Mouse (Mus musculus) forebrain, embryonic 12.5 days (tissue): Measurements from ENCODE around the gene Nudt2. TPM values are rescaled to one million over a fixed set of nuclear protein-coding genes. Genes with fewer than 3 reads are reported as not detected.

Experiments used
- ATAC-seq: fragments of 200-750 bp; cut with Nextera tagmentation; 2 replicates; pipeline ENCODE4 v1.8.0; 2017; ENCODE audit warnings: moderate TSS enrichment; ENCODE audit not compliant: low FRiP score
- H3K27ac ChIP-seq: fragments of 300-500 bp; sonication (generic); 2 replicates; pipeline ENCODE4 v1.5.1; 2016; ENCODE audit warnings: mild to moderate bottlenecking
- H3K27me3 ChIP-seq: fragments of 300-500 bp; sonication (generic); 2 replicates; pipeline ENCODE4 v1.6.1; 2016; ENCODE audit warnings: mild to moderate bottlenecking
- H3K36me3 ChIP-seq: fragments of 300-500 bp; sonication (generic); replicated peaks from 2 replicates; pipeline ENCODE4 v1.6.1; 2016; ENCODE audit warnings: mild to moderate bottlenecking
- H3K4me1 ChIP-seq: fragments of 300-500 bp; sonication (generic); 2 replicates; pipeline ENCODE4 v1.6.1; 2016
- H3K4me2 ChIP-seq: fragments of 300-500 bp; sonication (generic); 2 replicates; pipeline ENCODE4 v1.6.1; 2016; ENCODE audit warnings: mild to moderate bottlenecking, moderate library complexity
- H3K4me3 ChIP-seq: fragments of 300-500 bp; sonication (generic); replicated peaks from 2 replicates; pipeline ENCODE4 v1.5.1; 2016; ENCODE audit warnings: mild to moderate bottlenecking
- H3K9ac ChIP-seq: fragments of 300-500 bp; sonication (generic); 2 replicates; pipeline ENCODE4 v1.6.1; 2016; ENCODE audit warnings: mild to moderate bottlenecking
- H3K9me3 ChIP-seq: fragments of 300-500 bp; sonication (generic); 2 replicates; pipeline ENCODE4 v1.6.1; 2016
- WGBS: fragments of 180-500 bp; shearing (Covaris S2); methylation state at CpG from one replicate; pipeline ENCODE4 v1.1.7; 2016; 5-methylcytosine and 5-hydroxymethylcytosine counted together
- polyA plus RNA-seq: library from polyadenylated mRNA; unstranded; fragments of >200 nt; fragmentation: Nextera tagmentation; extraction: Ambion mirVana; gene quantifications from 2 replicates; pipeline ENCODE4 v1.2.1, GENCODE M21; 2016

Nudt2 gene
- polyA plus RNA-seq, 1 experiment from 2014 or later = 64.0 TPM

DNA sequence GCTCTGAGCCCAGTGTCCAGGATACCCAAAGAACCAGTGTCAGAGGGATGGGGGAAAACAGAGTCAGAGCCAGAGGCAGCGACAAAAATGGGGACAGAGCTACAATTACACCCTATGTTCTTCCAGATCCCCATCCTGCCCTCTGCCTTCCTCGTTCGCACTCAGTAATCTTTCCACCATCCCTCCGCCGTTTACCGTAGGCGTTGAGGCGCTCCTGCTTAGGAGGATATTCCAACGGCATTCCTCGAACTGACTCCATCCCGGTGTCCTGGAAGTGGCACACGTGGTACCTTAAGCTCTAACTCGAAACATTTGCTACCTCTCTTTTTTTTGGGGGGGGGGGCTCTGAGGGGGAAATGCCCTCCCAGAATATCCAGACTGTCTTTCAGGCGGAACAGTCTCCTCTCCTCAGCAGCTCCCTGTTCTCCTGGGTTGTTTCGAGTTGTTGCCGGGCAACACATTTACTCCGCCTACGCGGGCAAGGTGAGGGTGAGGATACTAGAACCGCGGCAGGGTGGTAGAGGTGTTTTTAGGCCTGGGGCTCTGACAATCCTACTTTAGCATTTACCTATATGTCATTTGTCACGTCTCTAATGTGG is 42.5 kb downstream of the Nudt2 start:
- Histone ChIP-seq H3K4me3 (peak overlapping the region; percentile 53), H3K36me3 (no peaks in the 10 kb centered on the region), H3K9ac (peak overlapping the region; percentile 77), H3K4me1 (peaks cover 26% of the 10 kb centered on the region), H3K9me3 (no peaks in the 10 kb centered on the region), H3K27me3 (peaks cover 30% of the 10 kb centered on the region), H3K4me2 (peak overlapping the region; percentile 84), H3K27ac (peak overlapping the region; percentile 74)
- WGBS = 2% methylated on average over 22 of the region's 22 CpGs
- ATAC-seq = peak; percentile 34

DNA sequence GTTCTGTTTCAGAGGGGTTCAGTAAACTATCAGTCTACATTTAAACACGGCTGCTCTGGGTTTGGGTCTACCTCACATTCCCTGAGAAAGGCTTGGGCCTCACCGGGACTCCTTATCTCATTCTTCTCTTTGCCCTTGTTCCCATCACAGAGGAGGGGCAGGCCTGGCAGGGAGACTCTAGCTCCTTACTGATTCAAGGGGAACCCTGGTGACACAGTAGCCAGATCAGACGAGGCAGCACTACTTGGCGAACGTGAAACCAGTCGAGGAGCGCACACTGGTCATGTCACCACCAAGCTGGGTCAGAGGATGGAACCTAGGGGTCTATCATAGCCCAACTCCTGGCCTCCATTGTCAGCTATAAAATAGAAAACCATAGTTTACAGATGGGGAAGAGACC is 43.0 kb downstream of the Nudt2 start:
- Histone ChIP-seq H3K9me3 (no peaks in the 10 kb centered on the region), H3K36me3 (no peaks in the 10 kb centered on the region), H3K4me3 (0 out of 2 replicates have a peak overlapping the region, but pooled peaks have one; percentile 53), H3K27ac (no peak overlapping the region), H3K9ac (no peak overlapping the region), H3K27me3 (peaks cover 26% of the 10 kb centered on the region), H3K4me1 (peaks cover 20% of the 10 kb centered on the region), H3K4me2 (peak overlapping the region; percentile 84; the same call in 1 of the 2 replicates)
- whole genome bisulfite sequencing = 41% methylated on average over 7 of the region's 7 CpGs
- no peak for ATAC-seq

DNA sequence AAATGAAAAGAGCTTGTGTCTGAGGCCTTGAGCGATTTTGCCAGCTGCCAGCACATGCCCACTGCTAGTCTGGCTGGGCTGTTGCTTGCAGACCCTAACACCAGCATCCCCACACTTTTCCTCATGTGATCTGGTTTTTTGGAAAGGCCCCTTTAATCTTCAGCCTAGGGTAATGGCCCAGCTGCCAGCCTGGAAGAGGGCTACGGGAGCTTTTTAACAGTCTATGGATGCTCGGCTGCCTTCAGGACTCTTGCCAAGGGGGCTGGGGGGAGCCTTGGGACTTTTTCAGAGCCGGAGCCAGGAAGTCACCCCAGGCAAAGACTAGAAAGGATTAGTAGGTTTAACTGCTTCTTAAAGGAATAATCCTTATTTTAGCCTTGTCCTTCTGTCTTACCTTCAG is 48.4 kb downstream of the Nudt2 start:
- peaks cover 7% of the 10 kb centered on the region for H3K4me1 ChIP-seq
- H3K4me2 ChIP-seq = no peak overlapping the region
- H3K27me3 ChIP-seq = peaks cover 13% of the 10 kb centered on the region
- H3K9ac ChIP-seq = 0 out of 2 replicates have a peak overlapping the region, but pooled peaks have one; percentile 18
- H3K27ac ChIP-seq = no peak overlapping the region
- no peaks in the 10 kb centered on the region for H3K9me3 ChIP-seq
- ATAC-seq = no peak
- no peaks in the 10 kb centered on the region for H3K36me3 ChIP-seq
- 26% methylated on average over 4 of the region's 4 CpGs for WGBS
- H3K4me3 ChIP-seq = no peak overlapping the region

GRCm38 (mm10) chr4:41513714-41514113 is 48.8 kb downstream of the Nudt2 start:
- peaks cover 7% of the 10 kb centered on the region for H3K4me1 ChIP-seq
- H3K27me3 ChIP-seq = peaks cover 9% of the 10 kb centered on the region
- 0 out of 2 replicates have a peak overlapping the region, but pooled peaks have one; percentile 18 for H3K9ac ChIP-seq
- H3K4me2 ChIP-seq = no peak overlapping the region
- 28% methylated on average over 8 of the region's 8 CpGs for WGBS
- H3K27ac ChIP-seq = no peak overlapping the region
- H3K9me3 ChIP-seq = no peaks in the 10 kb centered on the region
- no peak overlapping the region for H3K4me3 ChIP-seq
- H3K36me3 ChIP-seq = 0 out of 2 replicates have a peak, but pooled peaks cover 3% of the 10 kb centered on the region
- ATAC-seq = no peak

- H3K27me3 ChIP-seq = peaks cover 4% of the 10 kb centered on the region; the same call in 1 of the 2 replicates
- no peak within 1 kb of the TSS for H3K4me2 ChIP-seq
- H3K9ac ChIP-seq = no peak within 1 kb of the TSS
- H3K36me3 ChIP-seq = peaks cover 26% of the 10 kb centered on the region
- peaks cover 14% of the 10 kb centered on the region for H3K4me1 ChIP-seq
- ATAC-seq = no peak
- WGBS = 95% methylated on average over 2 of the region's 2 CpGs
- no peaks in the 10 kb centered on the region for H3K9me3 ChIP-seq
- H3K4me3 ChIP-seq = no peak within 1 kb of the TSS
- H3K27ac ChIP-seq = no peak within 1 kb of the TSS
Measured at GRCm38 (mm10) chr4:41517233-41517632, 52.3 kb downstream of the Nudt2 start, which contains the start of gene 1110017D15Rik. Gene 1110017D15Rik (minus strand): TSS chr4:41517333.

DNA sequence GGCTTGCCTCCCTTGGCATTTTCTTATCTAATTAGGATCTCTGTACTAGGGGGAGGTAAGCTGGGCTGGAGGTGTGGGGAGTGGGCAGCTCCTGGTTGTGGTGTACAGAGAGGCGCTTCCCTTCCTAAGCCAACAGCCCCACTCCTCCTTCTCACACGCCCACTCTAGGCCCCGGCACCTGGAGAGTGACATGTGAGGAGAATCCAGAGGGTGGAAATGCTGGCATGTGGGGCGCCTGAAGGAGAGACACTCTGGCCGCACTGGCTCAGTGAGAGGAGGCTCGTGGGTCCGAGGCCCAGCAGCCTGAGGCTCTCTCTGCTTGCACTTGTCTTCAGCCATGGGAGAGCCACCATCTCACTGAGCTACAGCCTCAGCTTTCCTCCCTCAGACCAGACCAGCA is 53.4 kb downstream of the Nudt2 start:
- Histone ChIP-seq H3K4me3 (no peak overlapping the region), H3K27me3 (peaks cover 4% of the 10 kb centered on the region; the same call in 1 of the 2 replicates), H3K4me2 (no peak overlapping the region), H3K9me3 (no peaks in the 10 kb centered on the region), H3K4me1 (peaks cover 15% of the 10 kb centered on the region), H3K36me3 (peaks cover 26% of the 10 kb centered on the region), H3K27ac (no peak overlapping the region), H3K9ac (no peak overlapping the region)
- no peak for ATAC-seq
- 75% methylated on average over 7 of the region's 7 CpGs for WGBS

DNA sequence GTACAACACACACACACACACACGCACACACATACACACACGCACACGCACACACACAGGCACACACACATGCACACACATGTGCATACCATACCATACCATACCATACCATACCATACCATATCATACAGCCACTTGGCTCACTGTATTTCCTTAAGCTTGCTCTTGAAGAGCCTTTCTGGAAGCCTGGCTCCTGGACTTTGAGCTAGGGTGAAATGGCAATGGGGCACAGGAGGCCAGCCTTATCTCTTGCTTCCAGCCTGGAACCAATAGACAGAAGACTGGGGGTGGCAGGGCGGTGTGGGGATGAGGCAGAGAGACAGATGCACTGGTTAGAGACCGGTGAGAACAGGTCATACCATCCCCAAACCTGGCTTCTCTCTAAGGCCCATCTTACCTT is 54.2 kb downstream of the Nudt2 start:
- Histone ChIP-seq H3K27ac (no peak overlapping the region), H3K4me3 (no peak overlapping the region), H3K27me3 (peaks cover 4% of the 10 kb centered on the region; the same call in 1 of the 2 replicates), H3K36me3 (peaks cover 26% of the 10 kb centered on the region), H3K4me2 (no peak overlapping the region), H3K9ac (no peak overlapping the region), H3K9me3 (no peaks in the 10 kb centered on the region), H3K4me1 (peaks cover 11% of the 10 kb centered on the region)
- 98% methylated on average over 5 of the region's 5 CpGs for WGBS
- no peak for ATAC-seq

GRCm38 (mm10) chr4:41520641-41521040 is 55.7 kb downstream of the Nudt2 start:
- H3K9ac ChIP-seq = no peak overlapping the region
- H3K4me2 ChIP-seq = no peak overlapping the region
- peaks cover 26% of the 10 kb centered on the region for H3K36me3 ChIP-seq
- no peak for ATAC-seq
- WGBS = 49% methylated on average over 14 of the region's 14 CpGs
- no peak overlapping the region for H3K27ac ChIP-seq
- no peak overlapping the region for H3K4me3 ChIP-seq
- H3K4me1 ChIP-seq = peaks cover 14% of the 10 kb centered on the region
- peaks cover 4% of the 10 kb centered on the region; the same call in 1 of the 2 replicates for H3K27me3 ChIP-seq
- no peaks in the 10 kb centered on the region for H3K9me3 ChIP-seq

- 62% methylated on average over 6 of the region's 6 CpGs for WGBS
- no peak overlapping the region for H3K4me3 ChIP-seq
- no peak overlapping the region for H3K4me2 ChIP-seq
- H3K27me3 ChIP-seq = peaks cover 4% of the 10 kb centered on the region; the same call in 1 of the 2 replicates
- H3K27ac ChIP-seq = peak overlapping the region; percentile 37; the same call in 1 of the 2 replicates
- ATAC-seq = no peak
- H3K9ac ChIP-seq = 0 out of 2 replicates have a peak overlapping the region, but pooled peaks have one; percentile 12
- peaks cover 26% of the 10 kb centered on the region for H3K36me3 ChIP-seq
- peaks cover 25% of the 10 kb centered on the region for H3K4me1 ChIP-seq
- H3K9me3 ChIP-seq = no peaks in the 10 kb centered on the region
Measured at GRCm38 (mm10) chr4:41522136-41522535, 57.2 kb downstream of the Nudt2 start.

GRCm38 (mm10) chr4:41522788-41523187 is 57.8 kb downstream of the Nudt2 start:
- Histone ChIP-seq H3K9me3 (no peaks in the 10 kb centered on the region), H3K36me3 (peaks cover 26% of the 10 kb centered on the region), H3K27ac (peak overlapping the region; percentile 37; the same call in 1 of the 2 replicates), H3K4me1 (peaks cover 31% of the 10 kb centered on the region), H3K9ac (no peak overlapping the region), H3K27me3 (peaks cover 4% of the 10 kb centered on the region; the same call in 1 of the 2 replicates), H3K4me2 (no peak overlapping the region), H3K4me3 (no peak overlapping the region)
- ATAC-seq = no peak
- 42% methylated on average over 5 of the region's 5 CpGs for WGBS

DNA sequence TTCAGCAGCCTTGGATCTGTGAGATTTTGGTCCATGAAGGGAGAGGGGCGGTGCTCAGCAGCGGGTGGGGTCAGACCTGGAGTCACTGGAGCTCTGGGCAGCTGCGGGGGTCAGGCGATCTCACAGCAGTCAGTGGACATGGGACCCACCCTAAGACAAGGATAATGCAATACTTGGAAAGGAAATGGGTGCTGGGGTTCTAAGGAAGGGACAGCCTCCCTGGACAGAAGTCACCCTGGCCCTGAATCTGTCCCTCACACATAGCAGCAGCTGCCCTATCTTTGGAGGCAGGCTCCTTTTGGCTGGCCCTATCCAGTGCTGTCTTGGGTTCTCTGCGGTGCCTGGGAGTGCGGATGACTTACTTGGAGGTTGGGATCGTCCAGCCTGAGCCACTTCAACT is 58.9 kb downstream of the Nudt2 start:
- Histone ChIP-seq H3K27me3 (peaks cover 4% of the 10 kb centered on the region; the same call in 1 of the 2 replicates), H3K4me2 (no peak overlapping the region), H3K9ac (no peak overlapping the region; the same call in 1 of the 2 replicates), H3K9me3 (no peaks in the 10 kb centered on the region), H3K27ac (no peak overlapping the region), H3K36me3 (peaks cover 22% of the 10 kb centered on the region), H3K4me1 (peaks cover 42% of the 10 kb centered on the region), H3K4me3 (no peak overlapping the region)
- 79% methylated on average over 7 of the region's 7 CpGs for WGBS
- ATAC-seq = no peak

GRCm38 (mm10) chr4:41524829-41525228 is 59.9 kb downstream of the Nudt2 start:
- Histone ChIP-seq H3K9me3 (no peaks in the 10 kb centered on the region), H3K9ac (no peak overlapping the region), H3K27me3 (peaks cover 3% of the 10 kb centered on the region; the same call in 1 of the 2 replicates), H3K27ac (no peak overlapping the region), H3K4me1 (peaks cover 46% of the 10 kb centered on the region), H3K4me2 (no peak overlapping the region), H3K4me3 (no peak overlapping the region), H3K36me3 (peaks cover 17% of the 10 kb centered on the region)
- 76% methylated on average over 9 of the region's 9 CpGs for WGBS
- ATAC-seq = no peak
